Mouse (Mus musculus) bone marrow, adult 2 months (tissue): Measurements from ENCODE around the gene Cisd2.

ENCODE experiments used
- CTCF ChIP-seq: fragments of 200-500 bp; IDR thresholded peaks from 2 replicates; pipeline ENCODE4 v1.5.1; 2011; ENCODE audit warnings: low read length, control low read depth; ENCODE audit not compliant: control insufficient read depth, insufficient read depth
- POLR2A ChIP-seq: fragments of 200-500 bp; IDR thresholded peaks from 2 replicates; pipeline ENCODE4 v1.6.1; 2011; ENCODE audit warnings: low read depth, mild to moderate bottlenecking, control low read depth, low read length, borderline replicate concordance; ENCODE audit not compliant: control insufficient read depth

DNA sequence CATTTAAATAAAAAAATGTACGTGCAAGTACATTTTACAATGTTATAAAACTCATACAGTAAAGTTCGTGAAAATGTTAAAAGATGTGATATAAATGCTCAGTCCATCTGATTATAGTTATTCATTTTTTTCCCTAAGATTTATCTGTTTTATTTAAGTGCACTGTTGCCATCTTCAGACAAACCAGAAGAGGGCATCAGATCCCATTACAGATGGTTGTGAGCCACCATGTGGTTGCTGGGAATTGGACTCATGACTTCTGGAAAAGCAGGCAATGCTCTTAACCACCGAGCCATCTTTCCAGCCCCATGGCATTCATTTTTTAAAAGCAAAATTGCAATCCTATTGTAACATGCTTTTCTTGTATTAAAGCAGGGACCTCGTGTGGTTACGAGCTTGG, 14.5 kb downstream of the Cisd2 start:
- TF ChIP-seq CTCF (no peak), POLR2A (no peak)
